Mouse (Mus musculus): ENCODE results near the gene Spint2.

GRCm38 (mm10) chr7:29233745-29234144, 48.0 kb downstream of the Spint2 start:
- TF ChIP-seq CTCF (IDR thresholded peaks at IDR 0.05; ENCODE audit: low read depth) (no peak), EP300 (IDR thresholded peaks at IDR 0.05; ENCODE audit: low read depth) (peak; percentile 36; the same call in 1 of the 2 replicates)
